Mouse (Mus musculus): ENCODE results near the gene Mrpl24. TPM values are rescaled to one million over a fixed set of nuclear protein-coding genes. Genes with fewer than 3 reads are reported as not detected.

Gene Mrpl24
- total and polyA plus RNA-seq, 3 experiments, result 123 to 176 (median 166) TPM

- H3K4me2 ChIP-seq (ENCODE audit: insufficient read depth, low read depth, poor library complexity, severe bottlenecking), result peak overlapping the region; percentile 58; the same call in 1 of the 2 replicates
- no peaks in the 10 kb centered on the region for H3K9me3 ChIP-seq (replicated peaks; ENCODE audit: low read length)
- TF ChIP-seq SIN3A (IDR thresholded peaks at IDR 0.05; ENCODE audit: low read length) (no peak), ZKSCAN1 (IDR thresholded peaks at IDR 0.05; ENCODE audit: borderline replicate concordance, low read depth, low read length) (no peak), EP300 (IDR thresholded peaks at IDR 0.05; ENCODE audit: low read length) (no peak), E2F4 (IDR thresholded peaks at IDR 0.05; ENCODE audit: insufficient replicate concordance, low read depth, low read length) (no peak), POLR2A (IDR thresholded peaks at IDR 0.05; ENCODE audit: low read depth, low read length) (no peak), MXI1 (IDR thresholded peaks at IDR 0.05; ENCODE audit: low read depth, low read length) (no peak), SMC3 (IDR thresholded peaks at IDR 0.05; ENCODE audit: low read depth, low read length) (no peak), USF2 (conservative IDR thresholded peaks at IDR 0.05; ENCODE audit: low read depth, low read length) (no peak), MAX (IDR thresholded peaks at IDR 0.05; ENCODE audit: low read length) (no peak), ZMIZ1 (IDR thresholded peaks at IDR 0.05; ENCODE audit: low read depth, low read length) (no peak), BHLHE40 (IDR thresholded peaks at IDR 0.05; ENCODE audit: low read depth, low read length) (no peak), GABPA (IDR thresholded peaks at IDR 0.05; ENCODE audit: insufficient replicate concordance, low read depth, low read length) (no peak), PAX5 (IDR thresholded peaks at IDR 0.05; ENCODE audit: low read length) (no peak), CTCF (conservative IDR thresholded peaks at IDR 0.05 in 1 of 2, IDR thresholded peaks at IDR 0.05 in 1 of 2; ENCODE audit: low read depth in 2 of 2, low read length in 2 of 2) (no peak), ZNF384 (IDR thresholded peaks at IDR 0.05; ENCODE audit: low read depth, low read length) (no peak), TCF12 (IDR thresholded peaks at IDR 0.05; ENCODE audit: low read depth, low read length) (no peak), ELF1 (IDR thresholded peaks at IDR 0.05; ENCODE audit: low read depth, low read length) (no peak), KAT2A (IDR thresholded peaks at IDR 0.05; ENCODE audit: insufficient replicate concordance, low read length) (no peak)
- H3K4me1 ChIP-seq (ENCODE audit: control insufficient read depth in 1 of 2, insufficient read depth in 2 of 2), result peaks cover 10 to 48% of the 10 kb centered on the region in 2 experiments
- in situ Hi-C loops (cut with MboI; ENCODE audit: low pct_ligation_motif_present, low pct_unique_long_range_greater_than_20kb, low sequenced_read_pairs) (no loop called here), dilution Hi-C loops (cut with MboI; ENCODE audit: extremely low pct_ligation_motif_present, extremely low pct_unique_long_range_greater_than_20kb, low sequenced_read_pairs) (no loop called here)
- H3K27ac ChIP-seq (ENCODE audit: insufficient read depth, low read depth), result peak overlapping the region; percentile 6; the same call in 1 of the 2 replicates
- no peak overlapping the region; the same call in 1 of the 2 replicates for H3K9ac ChIP-seq (ENCODE audit: insufficient read depth, low read depth)
- no peak overlapping the region for H3K4me3 ChIP-seq (replicated peaks in 1 of 3; ENCODE audit: low read depth in 2 of 3, low read length in 2 of 3, poor library complexity in 1 of 3)
- peaks cover 68% of the 10 kb centered on the region for H3K79me2 ChIP-seq (replicated peaks; ENCODE audit: control insufficient read depth, extremely low read depth, insufficient read depth, poor library complexity, severe bottlenecking)
- H3K36me3 ChIP-seq (replicated peaks in 1 of 2; ENCODE audit: control insufficient read depth in 1 of 2, insufficient read depth in 1 of 2, low read length in 1 of 2), result peaks cover 17 to 36% of the 10 kb centered on the region in 2 experiments
- DNase-seq (ENCODE audit: extremely low read depth), result no peak
- no peaks in the 10 kb centered on the region for H3K27me3 ChIP-seq (replicated peaks)
Observed at GRCm38 (mm10) chr3:87909381-87909780, 9.9 kb upstream of the Mrpl24 start.

GRCm38 (mm10) chr3:87909874-87910273, 9.4 kb upstream of the Mrpl24 start:
- TF ChIP-seq MAZ (IDR thresholded peaks at IDR 0.05; ENCODE audit: low read depth, low read length) (no peak), CHD2 (IDR thresholded peaks at IDR 0.05; ENCODE audit: low read length) (peak; percentile 70; the same call in 1 of the 2 replicates)
- Histone ChIP-seq H3K9me3 (replicated peaks; ENCODE audit: low read length) (no peaks in the 10 kb centered on the region), H3K4me1 (ENCODE audit: control insufficient read depth in 1 of 2, insufficient read depth in 2 of 2) (peaks cover 10 to 48% of the 10 kb centered on the region in 2 experiments), H3K27me3 (replicated peaks) (no peaks in the 10 kb centered on the region), H3K4me2 (ENCODE audit: insufficient read depth, low read depth, poor library complexity, severe bottlenecking) (peak overlapping the region; percentile 58), H3K79me2 (replicated peaks; ENCODE audit: control insufficient read depth, extremely low read depth, insufficient read depth, poor library complexity, severe bottlenecking) (peaks cover 68% of the 10 kb centered on the region), H3K4me3 (replicated peaks in 1 of 3; ENCODE audit: low read depth in 2 of 3, low read length in 2 of 3, poor library complexity in 1 of 3) (peak overlapping the region in 1 of 3 experiments; percentile 23), H3K27ac (ENCODE audit: insufficient read depth, low read depth) (peak overlapping the region; percentile 30; the same call in 1 of the 2 replicates), H3K9ac (ENCODE audit: insufficient read depth, low read depth) (peak overlapping the region; percentile 31), H3K36me3 (replicated peaks in 1 of 2; ENCODE audit: control insufficient read depth in 1 of 2, insufficient read depth in 1 of 2, low read length in 1 of 2) (peaks cover 21 to 41% of the 10 kb centered on the region in 2 experiments)
- in situ Hi-C loops (cut with MboI; ENCODE audit: low pct_ligation_motif_present, low pct_unique_long_range_greater_than_20kb, low sequenced_read_pairs) (no loop called here), dilution Hi-C loops (cut with MboI; ENCODE audit: extremely low pct_ligation_motif_present, extremely low pct_unique_long_range_greater_than_20kb, low sequenced_read_pairs) (no loop called here)
- DNase-seq (ENCODE audit: extremely low read depth), result no peak
